Mouse (Mus musculus): ENCODE results near the gene Pmpcb. TPM values are rescaled to one million over a fixed set of nuclear protein-coding genes. Genes with fewer than 3 reads are reported as not detected.
A peak's percentile ranks its signal among the peaks of the same experiment; 100 is the strongest.

The Pmpcb gene
- polyA plus RNA-seq, 1 experiment from 2014 or later = 88.4 TPM

DNA sequence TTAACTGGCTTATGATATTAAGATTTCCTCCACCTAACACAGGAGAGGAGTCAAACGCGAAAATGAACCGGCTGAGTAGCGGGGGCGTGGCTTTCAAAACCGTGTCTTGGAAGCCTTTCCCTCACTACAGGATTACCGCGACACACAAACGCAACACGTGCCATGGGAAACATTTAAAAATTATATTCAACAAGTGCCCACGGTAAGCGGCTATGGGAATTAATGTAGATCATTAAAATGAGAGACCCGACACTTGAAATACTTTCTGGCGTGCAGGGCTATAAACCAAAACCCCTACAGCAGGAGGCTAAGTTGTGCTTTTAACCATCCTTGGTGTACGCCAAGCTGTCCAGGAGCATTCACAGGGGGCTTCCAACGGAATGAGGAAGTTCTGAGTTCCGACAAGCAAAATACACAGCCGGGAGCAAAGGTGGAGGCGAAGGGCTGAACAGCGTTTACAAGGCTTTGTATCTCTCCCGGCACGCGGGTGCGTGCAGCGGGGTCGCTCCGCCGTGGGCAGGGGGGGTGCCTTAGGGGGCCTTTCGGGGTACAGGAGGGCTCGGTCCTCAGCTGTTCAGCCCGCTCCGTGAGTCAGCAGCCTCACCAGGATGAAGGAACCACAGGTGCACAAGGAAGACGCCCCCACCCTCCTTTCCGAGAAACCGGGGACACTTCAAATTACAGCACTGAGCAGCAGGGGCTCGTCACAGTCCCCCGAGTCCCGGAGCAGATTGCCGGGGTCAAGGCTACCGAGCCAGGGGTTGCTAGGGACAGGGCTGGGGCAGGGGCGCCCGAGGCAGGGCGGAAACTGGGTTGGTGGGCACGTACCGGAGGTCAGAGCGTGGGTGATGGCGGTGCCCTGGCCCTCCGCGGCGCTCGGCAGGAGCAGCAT, 47.5 kb downstream of the Pmpcb start:
- Histone ChIP-seq H3K9me3 (ENCODE audit: control insufficient read depth, low read length) (no peaks in the 10 kb centered on the region), H3K9ac (replicated peaks; ENCODE audit: low read length) (peak overlapping the region; percentile 73), H3K4me2 (ENCODE audit: low read length) (peak overlapping the region; percentile 96), H3K27ac (replicated peaks; ENCODE audit: low read depth, low read length) (peak overlapping the region; percentile 75), H3K4me1 (ENCODE audit: control insufficient read depth, insufficient read depth, low read length) (peaks cover 19% of the 10 kb centered on the region), H3K27me3 (ENCODE audit: control insufficient read depth, insufficient read depth, low read length) (no peaks in the 10 kb centered on the region), H3K4me3 (replicated peaks; ENCODE audit: low read depth, low read length) (peak overlapping the region; percentile 94), H3K36me3 (ENCODE audit: control insufficient read depth, insufficient read depth, low read length) (peaks cover 36% of the 10 kb centered on the region)
- DNase-seq (peak; percentile 39), ATAC-seq (ENCODE audit: low FRiP score, low TSS enrichment) (peak; percentile 77)
- WGBS = under 1% methylated on average over 51 of the region's 51 CpGs

DNA sequence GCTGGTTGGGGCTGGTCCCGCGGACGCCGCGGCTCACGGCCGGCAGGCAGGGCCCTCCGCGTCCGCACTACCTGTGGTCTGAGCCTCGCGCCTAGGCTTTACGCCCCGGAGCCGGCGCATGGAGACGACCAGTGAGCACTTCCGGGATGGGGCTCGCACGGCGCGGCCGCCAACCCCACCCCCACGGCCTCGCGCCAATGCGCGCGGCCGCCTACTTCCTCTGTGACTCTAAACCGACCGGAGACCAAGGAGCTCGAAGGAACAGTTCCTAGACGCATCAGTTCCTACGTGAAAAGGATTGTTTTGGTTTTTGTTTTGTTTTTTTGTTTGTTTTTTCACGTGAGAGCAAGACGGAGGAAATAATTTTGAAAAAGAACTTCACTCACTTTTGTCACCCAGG, 48.1 kb downstream of the Pmpcb start, which contains the start of the genes Dnajc2 and Psmc2:
Gene Dnajc2 (minus strand): TSS at position 199 of the 400 bp plus-strand sequence.
Gene Psmc2 (plus strand): TSS at position 231 of the 400 bp plus-strand sequence.
- ATAC-seq (ENCODE audit: low FRiP score, low TSS enrichment) = peak; percentile 94
- Histone ChIP-seq H3K4me2 (ENCODE audit: low read length) (peak within 1 kb of the TSS; percentile 96), H3K27me3 (ENCODE audit: control insufficient read depth, insufficient read depth, low read length) (no peaks in the 10 kb centered on the region), H3K36me3 (ENCODE audit: control insufficient read depth, insufficient read depth, low read length) (peaks cover 30% of the 10 kb centered on the region), H3K9ac (replicated peaks; ENCODE audit: low read length) (peak within 1 kb of the TSS; percentile 73), H3K4me3 (replicated peaks; ENCODE audit: low read depth, low read length) (peak within 1 kb of the TSS; percentile 94), H3K27ac (replicated peaks; ENCODE audit: low read depth, low read length) (peak within 1 kb of the TSS; percentile 84), H3K4me1 (ENCODE audit: control insufficient read depth, insufficient read depth, low read length) (peaks cover 19% of the 10 kb centered on the region), H3K9me3 (ENCODE audit: control insufficient read depth, low read length) (no peaks in the 10 kb centered on the region)
- peak; percentile 97 for DNase-seq
- under 1% methylated on average over 37 of the region's 37 CpGs for WGBS

DNA sequence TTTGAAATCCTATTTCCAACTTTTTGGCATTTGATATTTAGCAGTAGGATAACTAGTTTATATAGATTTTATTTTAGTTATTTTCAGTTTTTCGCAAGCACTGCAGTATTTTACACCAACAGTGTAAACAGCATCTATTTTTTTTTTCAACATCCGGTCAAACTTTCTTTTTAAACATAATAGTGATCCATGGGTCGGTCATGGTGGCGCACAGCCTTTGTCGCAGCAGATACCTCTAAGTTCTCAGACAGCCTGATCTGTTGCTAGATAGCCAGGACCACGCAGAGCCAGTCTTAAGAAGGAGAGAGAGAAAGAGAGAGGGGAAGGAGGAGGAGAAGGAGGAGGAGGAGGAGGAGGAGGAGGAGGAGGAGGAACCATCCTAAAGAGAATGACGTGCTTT, 48.8 kb downstream of the Pmpcb start:
- Histone ChIP-seq H3K9ac (replicated peaks; ENCODE audit: low read length) (no peak overlapping the region), H3K4me3 (replicated peaks; ENCODE audit: low read depth, low read length) (no peak overlapping the region), H3K36me3 (ENCODE audit: control insufficient read depth, insufficient read depth, low read length) (peaks cover 23% of the 10 kb centered on the region), H3K27me3 (ENCODE audit: control insufficient read depth, insufficient read depth, low read length) (no peaks in the 10 kb centered on the region), H3K4me1 (ENCODE audit: control insufficient read depth, insufficient read depth, low read length) (peaks cover 19% of the 10 kb centered on the region), H3K27ac (replicated peaks; ENCODE audit: low read depth, low read length) (peak overlapping the region; percentile 84; the same call in 1 of the 2 replicates), H3K4me2 (ENCODE audit: low read length) (peak overlapping the region; percentile 96), H3K9me3 (ENCODE audit: control insufficient read depth, low read length) (no peaks in the 10 kb centered on the region)
- DNase-seq (no peak), ATAC-seq (ENCODE audit: low FRiP score, low TSS enrichment) (no peak)
- 84% methylated on average over 6 of the region's 7 CpGs for WGBS

DNA sequence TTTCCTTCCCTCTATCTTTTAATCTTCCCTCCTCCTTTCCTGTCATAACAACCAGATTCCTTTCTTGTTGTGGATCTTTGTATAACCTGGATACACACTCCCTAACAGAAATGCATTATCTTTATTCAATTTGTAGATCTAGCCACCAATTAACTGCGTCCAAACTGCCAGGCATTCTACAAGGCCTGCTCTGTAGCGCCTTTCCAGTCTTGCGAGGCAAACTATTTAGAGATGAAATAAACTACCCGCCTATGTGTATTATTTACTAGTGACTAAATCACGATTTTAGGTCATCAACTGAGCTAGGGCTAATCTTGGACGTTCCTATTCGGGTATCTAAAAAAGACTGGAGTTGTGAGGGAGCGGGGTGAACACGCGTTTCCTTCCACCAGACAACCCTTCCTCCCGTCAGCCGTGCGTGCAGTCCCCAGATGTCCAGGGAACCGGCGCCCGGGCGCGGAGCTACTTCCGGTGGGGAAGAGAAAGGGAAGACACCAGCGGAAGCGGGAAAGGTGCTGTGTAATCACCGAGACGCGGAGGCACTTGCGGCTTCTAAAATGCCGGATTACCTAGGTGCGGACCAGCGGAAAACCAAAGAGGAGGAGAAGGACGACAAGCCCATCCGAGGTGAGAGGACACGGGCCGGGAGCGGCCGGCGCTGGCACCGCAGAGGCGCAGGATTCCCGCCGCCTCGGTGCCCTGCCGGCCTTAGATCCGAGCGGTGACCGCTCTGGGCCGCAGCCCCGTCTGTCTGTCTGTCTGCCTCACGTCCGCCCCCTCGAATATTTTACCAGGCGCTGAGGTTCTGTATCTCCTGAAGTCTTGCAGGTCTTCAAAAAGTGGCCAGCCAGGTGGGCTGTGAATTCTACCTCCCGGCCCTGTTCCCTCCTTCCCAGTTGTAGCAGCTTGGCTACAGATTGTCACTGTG, 49.6 kb downstream of the Pmpcb start:
- 2% methylated on average over 51 of the region's 51 CpGs for WGBS
- Histone ChIP-seq H3K4me3 (replicated peaks; ENCODE audit: low read depth, low read length) (peak overlapping the region; percentile 79), H3K9me3 (ENCODE audit: control insufficient read depth, low read length) (no peaks in the 10 kb centered on the region), H3K9ac (replicated peaks; ENCODE audit: low read length) (peak overlapping the region; percentile 83), H3K27ac (replicated peaks; ENCODE audit: low read depth, low read length) (peak overlapping the region; percentile 84), H3K4me2 (ENCODE audit: low read length) (peak overlapping the region; percentile 64), H3K4me1 (ENCODE audit: control insufficient read depth, insufficient read depth, low read length) (peaks cover 19% of the 10 kb centered on the region), H3K27me3 (ENCODE audit: control insufficient read depth, insufficient read depth, low read length) (no peaks in the 10 kb centered on the region), H3K36me3 (ENCODE audit: control insufficient read depth, insufficient read depth, low read length) (peaks cover 16% of the 10 kb centered on the region)
- ATAC-seq (ENCODE audit: low FRiP score, low TSS enrichment) (peak; percentile 86), DNase-seq (peak; percentile 96)

DNA sequence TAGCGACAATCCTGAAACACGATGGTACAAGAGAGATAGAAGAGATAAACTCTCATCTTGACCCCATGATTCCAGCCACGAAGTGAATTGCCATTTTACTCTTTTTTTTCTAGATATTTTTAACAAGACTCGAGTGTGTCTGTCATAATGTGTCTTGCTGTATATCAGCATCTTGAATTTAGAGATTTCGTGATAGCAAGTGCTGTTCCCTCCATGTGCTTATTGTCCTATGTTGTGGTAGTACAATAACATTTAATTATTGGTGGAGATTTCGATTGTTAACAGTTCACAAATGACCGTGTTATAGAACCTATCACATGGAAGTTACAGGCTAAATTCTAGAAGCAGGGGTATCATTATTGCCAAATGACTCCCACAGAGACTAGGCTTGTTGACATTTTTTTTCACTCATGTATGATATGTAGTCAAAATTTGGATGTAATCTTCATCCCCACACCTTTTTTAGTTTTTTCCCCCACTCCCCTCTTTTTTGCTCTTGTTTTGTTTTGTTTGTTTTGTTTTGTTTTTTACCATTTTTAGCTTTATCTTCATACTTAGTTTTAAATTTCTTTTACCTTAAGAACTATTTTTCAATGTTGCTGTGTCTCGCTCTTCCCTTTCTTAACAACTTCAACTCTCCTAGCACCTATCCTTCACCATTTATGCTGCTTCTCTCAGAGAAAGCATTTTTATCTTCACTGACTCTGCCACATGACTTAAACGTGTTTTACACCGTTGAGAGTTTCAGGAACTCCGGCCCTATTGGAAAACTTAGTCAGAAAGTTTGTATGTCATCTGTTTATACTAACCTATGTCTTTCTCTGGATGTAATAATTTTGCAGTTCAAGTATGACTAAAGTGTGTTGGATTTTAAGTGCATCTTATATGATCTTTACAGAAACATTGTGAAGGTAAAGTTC, 50.5 kb downstream of the Pmpcb start:
- Histone ChIP-seq H3K4me1 (ENCODE audit: control insufficient read depth, insufficient read depth, low read length) (peaks cover 19% of the 10 kb centered on the region), H3K4me3 (replicated peaks; ENCODE audit: low read depth, low read length) (peak overlapping the region; percentile 79), H3K9ac (replicated peaks; ENCODE audit: low read length) (peak overlapping the region; percentile 83), H3K27me3 (ENCODE audit: control insufficient read depth, insufficient read depth, low read length) (no peaks in the 10 kb centered on the region), H3K4me2 (ENCODE audit: low read length) (peak overlapping the region; percentile 64), H3K27ac (replicated peaks; ENCODE audit: low read depth, low read length) (peak overlapping the region; percentile 84; the same call in 1 of the 2 replicates), H3K36me3 (ENCODE audit: control insufficient read depth, insufficient read depth, low read length) (peaks cover 7% of the 10 kb centered on the region), H3K9me3 (ENCODE audit: control insufficient read depth, low read length) (no peaks in the 10 kb centered on the region)
- ATAC-seq (ENCODE audit: low FRiP score, low TSS enrichment) = no peak
- WGBS = 40% methylated on average over 11 of the region's 11 CpGs
- DNase-seq = no peak

DNA sequence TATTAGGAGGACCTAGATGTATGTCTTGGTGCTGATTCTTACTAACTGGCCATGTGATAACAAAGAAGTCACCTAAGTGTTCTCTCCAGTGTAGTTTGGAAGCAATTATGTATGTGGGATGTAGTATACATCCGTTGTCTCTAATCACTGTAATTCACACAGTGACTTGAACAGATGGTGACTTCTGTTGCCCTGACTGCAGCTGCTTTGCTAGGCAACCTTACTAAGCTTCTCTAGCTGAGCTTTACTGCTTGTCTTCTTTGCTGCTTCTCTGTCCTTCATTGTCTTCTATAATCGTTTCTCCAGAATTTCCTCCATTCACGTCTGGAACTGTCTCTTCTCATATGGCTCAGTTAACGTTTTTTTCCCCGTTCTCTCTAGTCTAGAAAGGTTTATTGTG, 52.1 kb downstream of the Pmpcb start:
- no peak overlapping the region for H3K4me3 ChIP-seq (replicated peaks; ENCODE audit: low read depth, low read length)
- ATAC-seq (ENCODE audit: low FRiP score, low TSS enrichment) (no peak), DNase-seq (no peak)
- peaks cover 17% of the 10 kb centered on the region for H3K4me1 ChIP-seq (ENCODE audit: control insufficient read depth, insufficient read depth, low read length)
- H3K4me2 ChIP-seq (ENCODE audit: low read length) = no peak overlapping the region
- H3K27ac ChIP-seq (replicated peaks; ENCODE audit: low read depth, low read length) = no peak overlapping the region
- H3K27me3 ChIP-seq (ENCODE audit: control insufficient read depth, insufficient read depth, low read length) = no peaks in the 10 kb centered on the region
- H3K36me3 ChIP-seq (ENCODE audit: control insufficient read depth, insufficient read depth, low read length) = no peaks in the 10 kb centered on the region
- 77% methylated on average over 5 of the region's 5 CpGs for whole genome bisulfite sequencing
- no peaks in the 10 kb centered on the region for H3K9me3 ChIP-seq (ENCODE audit: control insufficient read depth, low read length)
- H3K9ac ChIP-seq (replicated peaks; ENCODE audit: low read length) = no peak overlapping the region

DNA sequence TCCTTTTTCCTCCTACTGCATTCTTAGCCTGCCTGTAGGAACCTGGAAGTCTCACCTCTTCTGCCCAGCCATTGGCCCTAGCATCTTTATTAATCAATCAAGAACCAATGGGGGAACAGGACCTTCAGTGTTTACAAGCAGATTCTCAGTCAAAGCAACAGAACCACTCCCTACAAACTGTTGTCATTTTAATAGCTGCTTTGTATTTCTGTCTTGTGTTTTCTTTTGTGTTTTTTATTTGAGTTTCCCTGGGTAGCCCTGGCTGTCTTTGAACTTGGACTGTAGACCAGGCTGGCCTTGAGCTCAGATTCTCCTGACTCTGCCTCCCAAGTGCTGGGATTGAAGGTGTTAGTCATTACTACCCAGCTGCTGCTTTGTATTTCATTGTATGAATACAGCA, 55.2 kb downstream of the Pmpcb start:
- Histone ChIP-seq H3K9me3 (ENCODE audit: control insufficient read depth, low read length) (no peaks in the 10 kb centered on the region), H3K9ac (replicated peaks; ENCODE audit: low read length) (no peak overlapping the region), H3K4me3 (replicated peaks; ENCODE audit: low read depth, low read length) (no peak overlapping the region), H3K36me3 (ENCODE audit: control insufficient read depth, insufficient read depth, low read length) (peaks cover 21% of the 10 kb centered on the region), H3K4me1 (ENCODE audit: control insufficient read depth, insufficient read depth, low read length) (peaks cover 11% of the 10 kb centered on the region), H3K27ac (replicated peaks; ENCODE audit: low read depth, low read length) (no peak overlapping the region), H3K4me2 (ENCODE audit: low read length) (no peak overlapping the region), H3K27me3 (ENCODE audit: control insufficient read depth, insufficient read depth, low read length) (no peaks in the 10 kb centered on the region)
- ATAC-seq (ENCODE audit: low FRiP score, low TSS enrichment) (no peak), DNase-seq (no peak)

DNA sequence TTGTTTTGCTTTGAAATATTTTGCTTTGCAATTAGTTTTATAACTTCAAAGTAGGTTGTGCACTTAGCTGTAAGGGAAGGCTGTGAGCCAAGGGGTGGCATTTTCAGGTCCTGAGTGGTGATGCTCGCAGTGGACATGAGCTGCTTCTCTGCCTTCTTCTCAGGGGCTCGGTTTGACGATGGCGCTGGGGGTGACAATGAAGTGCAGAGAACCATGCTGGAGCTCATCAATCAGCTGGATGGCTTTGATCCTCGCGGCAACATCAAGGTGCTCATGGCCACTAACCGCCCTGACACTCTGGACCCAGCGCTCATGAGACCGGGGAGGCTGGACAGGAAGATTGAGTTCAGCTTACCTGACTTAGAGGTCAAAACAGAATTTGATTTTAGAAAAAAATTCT, 66.0 kb downstream of the Pmpcb start:
- 96% methylated on average over 9 of the region's 9 CpGs for WGBS
- ATAC-seq (ENCODE audit: low FRiP score, low TSS enrichment) (no peak), DNase-seq (no peak)
- H3K27ac ChIP-seq (replicated peaks; ENCODE audit: low read depth, low read length) = no peak overlapping the region
- no peak overlapping the region for H3K9ac ChIP-seq (replicated peaks; ENCODE audit: low read length)
- H3K4me2 ChIP-seq (ENCODE audit: low read length) = no peak overlapping the region
- no peak overlapping the region for H3K4me3 ChIP-seq (replicated peaks; ENCODE audit: low read depth, low read length)
- no peaks in the 10 kb centered on the region for H3K4me1 ChIP-seq (ENCODE audit: control insufficient read depth, insufficient read depth, low read length)
- H3K27me3 ChIP-seq (ENCODE audit: control insufficient read depth, insufficient read depth, low read length) = no peaks in the 10 kb centered on the region
- peaks cover 61% of the 10 kb centered on the region for H3K36me3 ChIP-seq (ENCODE audit: control insufficient read depth, insufficient read depth, low read length)
- no peaks in the 10 kb centered on the region for H3K9me3 ChIP-seq (ENCODE audit: control insufficient read depth, low read length)
